Mouse (Mus musculus) lung, postnatal 0 days (tissue): ENCODE measurements around the gene Slc7a8.

ENCODE experiments used
- CTCF ChIP-seq: IDR thresholded peaks from 2 replicates; pipeline ENCODE4 v1.5.1; 2016; ENCODE audit warnings: antibody characterized with exemption, mild to moderate bottlenecking
- EP300 ChIP-seq: IDR thresholded peaks from 2 replicates; pipeline ENCODE4 v1.6.1; 2016; ENCODE audit warnings: antibody characterized with exemption, mild to moderate bottlenecking, control low read depth

GRCm38 (mm10) chr14:54769068-54769425 is 12.7 kb downstream of the Slc7a8 start:
- TF ChIP-seq CTCF (no peak), EP300 (no peak)
